Mouse (Mus musculus): ENCODE data around the gene Slc16a4. TPM values are rescaled to one million over a fixed set of nuclear protein-coding genes. Genes with fewer than 3 reads are reported as not detected.

The Slc16a4 gene
- total RNA-seq, 1 experiment, result 0.85 TPM

DNA sequence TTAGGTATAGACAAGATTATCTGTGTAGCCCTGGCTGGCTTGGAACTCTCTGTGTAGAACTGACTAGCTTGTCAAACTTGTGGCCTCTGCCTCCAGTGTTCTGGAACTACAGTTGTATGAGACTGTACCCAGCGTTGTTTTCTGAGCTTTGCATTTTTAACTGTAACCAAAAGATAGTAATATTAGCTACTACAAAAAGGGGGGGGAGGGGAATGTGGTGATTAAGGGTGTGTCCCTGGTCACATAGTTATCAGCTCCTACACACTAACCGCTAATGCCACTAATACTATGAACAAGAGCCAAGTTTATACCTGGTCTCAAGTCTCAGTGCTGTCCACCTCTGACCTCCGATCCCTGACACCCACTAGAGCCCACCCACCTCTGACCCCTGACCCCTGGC lies 18.6 kb upstream of the Slc16a4 start:
- TF ChIP-seq CHD2 (IDR thresholded peaks at IDR 0.05; ENCODE audit: low read depth, low read length), result no peak
- TF ChIP-seq ZC3H11A (IDR thresholded peaks at IDR 0.05; ENCODE audit: borderline replicate concordance, low read depth, low read length), result no peak
- no peak for TF ChIP-seq ZNF384 (IDR thresholded peaks at IDR 0.05; ENCODE audit: low read depth, low read length)
- no peak for TF ChIP-seq MAFK (IDR thresholded peaks at IDR 0.05; ENCODE audit: insufficient read depth, low read depth, low read length)
- no peak for TF ChIP-seq HCFC1 (IDR thresholded peaks at IDR 0.05; ENCODE audit: borderline replicate concordance, insufficient read depth, low read length)
- in situ Hi-C loops (cut with MboI; ENCODE audit: low sequenced_read_pairs in 2 of 2, unreplicated experiment in 2 of 2), result no loop called here

DNA sequence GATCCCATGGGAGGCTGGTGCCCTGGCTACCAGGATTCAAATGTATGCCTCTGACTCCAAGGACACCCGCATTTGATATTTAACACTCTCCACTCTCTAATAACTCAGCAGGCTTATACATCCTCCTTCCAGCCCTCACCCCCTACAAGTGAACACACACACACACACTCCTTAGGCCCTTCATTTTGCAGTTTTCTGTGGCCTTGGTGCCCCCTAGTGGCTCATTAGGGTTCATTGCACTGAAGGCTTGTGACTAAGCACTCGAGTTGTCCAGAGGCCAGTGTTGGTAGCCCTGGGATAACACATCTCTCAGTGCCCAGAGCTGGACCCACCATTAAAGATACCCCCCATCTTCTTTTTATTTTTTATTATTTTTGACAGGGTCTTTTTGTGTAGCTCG lies 17.2 kb upstream of the Slc16a4 start:
- Histone ChIP-seq H3K9me3 (ENCODE audit: control insufficient read depth, insufficient read depth, low read depth, low read length) (no peaks in the 10 kb centered on the region), H3K36me3 (ENCODE audit: control insufficient read depth, insufficient read depth, low read length, poor library complexity, severe bottlenecking) (no peaks in the 10 kb centered on the region), H3K4me1 (ENCODE audit: control insufficient read depth in 2 of 2, insufficient read depth in 2 of 2, low read length in 2 of 2, poor library complexity in 1 of 2) (no peaks in the 10 kb centered on the region), H3K9ac (ENCODE audit: insufficient read depth, low read depth, low read length, poor library complexity, severe bottlenecking) (no peak overlapping the region), H3K4me3 (ENCODE audit: insufficient read depth in 1 of 2, low read depth in 1 of 2, low read length in 2 of 2, poor library complexity in 1 of 2, severe bottlenecking in 1 of 2) (no peak overlapping the region), H3K27ac (ENCODE audit: insufficient read depth, low read depth, low read length, poor library complexity, severe bottlenecking) (no peak overlapping the region)
- in situ Hi-C loops (cut with MboI; ENCODE audit: low sequenced_read_pairs in 2 of 2, unreplicated experiment in 2 of 2), result no loop called here
- TF ChIP-seq CHD2 (IDR thresholded peaks at IDR 0.05; ENCODE audit: low read depth, low read length), result no peak
- DNase-seq (ENCODE audit: low read depth, low spot score), result peak; percentile 51

More for the DNA sequence above, 18.6 kb upstream of the Slc16a4 start:
- Histone ChIP-seq H3K9ac (ENCODE audit: insufficient read depth, low read depth, low read length, poor library complexity, severe bottlenecking) (no peak overlapping the region), H3K9me3 (ENCODE audit: control insufficient read depth, insufficient read depth, low read depth, low read length) (no peaks in the 10 kb centered on the region), H3K36me3 (ENCODE audit: control insufficient read depth, insufficient read depth, low read length, poor library complexity, severe bottlenecking) (no peaks in the 10 kb centered on the region), H3K4me1 (ENCODE audit: control insufficient read depth in 2 of 2, insufficient read depth in 2 of 2, low read length in 2 of 2, poor library complexity in 1 of 2) (no peaks in the 10 kb centered on the region), H3K4me3 (ENCODE audit: insufficient read depth in 1 of 2, low read depth in 1 of 2, low read length in 2 of 2, poor library complexity in 1 of 2, severe bottlenecking in 1 of 2) (no peak overlapping the region), H3K27ac (ENCODE audit: insufficient read depth, low read depth, low read length, poor library complexity, severe bottlenecking) (no peak overlapping the region)
- DNase-seq (ENCODE audit: low read depth, low spot score), result no peak

DNA sequence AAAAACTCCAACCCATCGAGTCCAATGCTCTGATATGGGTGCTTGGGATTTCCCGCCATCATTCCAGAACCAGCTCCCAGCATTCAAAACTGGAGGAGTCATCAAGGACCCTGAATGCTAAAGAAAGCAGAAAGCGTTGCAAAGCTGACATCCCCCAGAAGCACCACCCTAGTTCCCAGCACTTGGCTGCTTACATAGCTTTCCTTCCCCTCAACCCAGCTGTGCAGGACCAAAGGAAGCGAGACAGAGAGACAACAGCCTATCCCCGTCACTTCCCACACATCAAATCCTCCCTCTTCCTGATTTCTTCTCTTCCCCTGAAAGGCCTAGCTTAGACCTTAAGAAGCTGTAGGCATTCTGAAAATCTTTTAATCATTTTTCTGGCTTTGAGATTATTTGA lies 15.7 kb upstream of the Slc16a4 start:
- Histone ChIP-seq H3K36me3 (ENCODE audit: control insufficient read depth, insufficient read depth, low read length, poor library complexity, severe bottlenecking) (no peaks in the 10 kb centered on the region), H3K4me3 (ENCODE audit: insufficient read depth in 1 of 2, low read depth in 1 of 2, low read length in 2 of 2, poor library complexity in 1 of 2, severe bottlenecking in 1 of 2) (no peak overlapping the region), H3K9me3 (ENCODE audit: control insufficient read depth, insufficient read depth, low read depth, low read length) (no peaks in the 10 kb centered on the region), H3K9ac (ENCODE audit: insufficient read depth, low read depth, low read length, poor library complexity, severe bottlenecking) (no peak overlapping the region), H3K4me1 (ENCODE audit: control insufficient read depth in 2 of 2, insufficient read depth in 2 of 2, low read length in 2 of 2, poor library complexity in 1 of 2) (no peaks in the 10 kb centered on the region), H3K27ac (ENCODE audit: insufficient read depth, low read depth, low read length, poor library complexity, severe bottlenecking) (no peak overlapping the region)
- DNase-seq (ENCODE audit: low read depth, low spot score), result no peak
- TF ChIP-seq CHD2 (IDR thresholded peaks at IDR 0.05; ENCODE audit: low read depth, low read length), result no peak
- no peak for TF ChIP-seq MAFK (IDR thresholded peaks at IDR 0.05; ENCODE audit: insufficient read depth, low read depth, low read length)
- no peak for TF ChIP-seq HCFC1 (IDR thresholded peaks at IDR 0.05; ENCODE audit: borderline replicate concordance, insufficient read depth, low read length)
- no peak for TF ChIP-seq ZC3H11A (IDR thresholded peaks at IDR 0.05; ENCODE audit: borderline replicate concordance, low read depth, low read length)
- TF ChIP-seq ZNF384 (IDR thresholded peaks at IDR 0.05; ENCODE audit: low read depth, low read length), result no peak
- in situ Hi-C loops (cut with MboI; ENCODE audit: low sequenced_read_pairs in 2 of 2, unreplicated experiment in 2 of 2), result no loop called here

DNA sequence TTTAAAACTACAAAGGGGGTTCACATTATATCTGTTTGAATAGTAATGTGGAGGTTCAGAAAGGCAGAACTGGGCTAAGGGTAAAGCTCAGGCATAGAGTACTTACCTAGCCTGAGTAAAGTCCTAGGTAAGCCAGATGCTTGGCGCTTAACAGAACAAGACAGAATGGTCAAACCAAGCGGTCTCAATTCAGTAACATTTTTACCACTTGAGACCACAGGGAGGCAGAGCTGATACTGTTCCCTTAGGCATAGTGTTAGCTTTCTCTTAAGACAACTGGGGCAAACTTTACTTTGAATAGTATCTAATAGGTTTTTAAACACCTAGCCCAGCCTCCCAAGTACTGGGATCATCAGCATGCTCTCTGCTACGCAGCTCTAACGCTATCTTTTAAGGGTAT lies 15.0 kb upstream of the Slc16a4 start:
- Histone ChIP-seq H3K36me3 (ENCODE audit: control insufficient read depth, insufficient read depth, low read length, poor library complexity, severe bottlenecking) (no peaks in the 10 kb centered on the region), H3K9me3 (ENCODE audit: control insufficient read depth, insufficient read depth, low read depth, low read length) (no peaks in the 10 kb centered on the region), H3K9ac (ENCODE audit: insufficient read depth, low read depth, low read length, poor library complexity, severe bottlenecking) (no peak overlapping the region), H3K4me1 (ENCODE audit: control insufficient read depth in 2 of 2, insufficient read depth in 2 of 2, low read length in 2 of 2, poor library complexity in 1 of 2) (no peaks in the 10 kb centered on the region), H3K27ac (ENCODE audit: insufficient read depth, low read depth, low read length, poor library complexity, severe bottlenecking) (no peak overlapping the region), H3K4me3 (ENCODE audit: insufficient read depth in 1 of 2, low read depth in 1 of 2, low read length in 2 of 2, poor library complexity in 1 of 2, severe bottlenecking in 1 of 2) (no peak overlapping the region)
- TF ChIP-seq HCFC1 (IDR thresholded peaks at IDR 0.05; ENCODE audit: borderline replicate concordance, insufficient read depth, low read length) (no peak), ZC3H11A (IDR thresholded peaks at IDR 0.05; ENCODE audit: borderline replicate concordance, low read depth, low read length) (no peak), ZNF384 (IDR thresholded peaks at IDR 0.05; ENCODE audit: low read depth, low read length) (no peak), MAFK (IDR thresholded peaks at IDR 0.05; ENCODE audit: insufficient read depth, low read depth, low read length) (no peak), CHD2 (IDR thresholded peaks at IDR 0.05; ENCODE audit: low read depth, low read length) (no peak)
- in situ Hi-C loops (cut with MboI; ENCODE audit: low sequenced_read_pairs in 2 of 2, unreplicated experiment in 2 of 2), result no loop called here
- no peak for DNase-seq (ENCODE audit: low read depth, low spot score)

DNA sequence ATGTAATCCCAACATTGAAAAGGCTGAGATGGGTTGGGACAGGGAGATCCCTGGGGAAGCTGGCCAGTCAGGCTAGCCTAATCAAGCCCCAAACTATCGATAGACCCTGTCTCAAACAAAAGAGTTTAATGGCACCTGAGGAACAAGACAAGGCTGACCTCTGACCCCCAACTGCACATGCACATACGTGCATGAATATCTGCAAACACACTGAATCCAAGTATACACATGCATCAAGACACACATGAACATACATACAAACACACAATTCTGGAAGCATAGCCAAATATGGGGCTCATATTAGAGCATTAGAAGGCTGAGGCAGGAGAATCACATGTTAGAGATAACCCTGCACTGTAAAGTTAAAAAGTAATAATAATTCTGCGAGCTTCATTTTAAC lies 14.4 kb upstream of the Slc16a4 start:
- TF ChIP-seq MAFK (IDR thresholded peaks at IDR 0.05; ENCODE audit: insufficient read depth, low read depth, low read length) (no peak), ZNF384 (IDR thresholded peaks at IDR 0.05; ENCODE audit: low read depth, low read length) (no peak), ZC3H11A (IDR thresholded peaks at IDR 0.05; ENCODE audit: borderline replicate concordance, low read depth, low read length) (no peak), CHD2 (IDR thresholded peaks at IDR 0.05; ENCODE audit: low read depth, low read length) (no peak), HCFC1 (IDR thresholded peaks at IDR 0.05; ENCODE audit: borderline replicate concordance, insufficient read depth, low read length) (no peak)
- no peaks in the 10 kb centered on the region for H3K36me3 ChIP-seq (ENCODE audit: control insufficient read depth, insufficient read depth, low read length, poor library complexity, severe bottlenecking)
- H3K9me3 ChIP-seq (ENCODE audit: control insufficient read depth, insufficient read depth, low read depth, low read length), result no peaks in the 10 kb centered on the region
- no peak overlapping the region for H3K27ac ChIP-seq (ENCODE audit: insufficient read depth, low read depth, low read length, poor library complexity, severe bottlenecking)
- DNase-seq (ENCODE audit: low read depth, low spot score), result no peak
- no peak overlapping the region for H3K9ac ChIP-seq (ENCODE audit: insufficient read depth, low read depth, low read length, poor library complexity, severe bottlenecking)
- no peaks in the 10 kb centered on the region for H3K4me1 ChIP-seq (ENCODE audit: control insufficient read depth in 2 of 2, insufficient read depth in 2 of 2, low read length in 2 of 2, poor library complexity in 1 of 2)
- H3K4me3 ChIP-seq (ENCODE audit: insufficient read depth in 1 of 2, low read depth in 1 of 2, low read length in 2 of 2, poor library complexity in 1 of 2, severe bottlenecking in 1 of 2), result no peak overlapping the region
- in situ Hi-C loops (cut with MboI; ENCODE audit: low sequenced_read_pairs in 2 of 2, unreplicated experiment in 2 of 2), result no loop called here
